Mouse (Mus musculus) embryonic facial prominence, embryonic 10.5 days (tissue): Measurements from ENCODE around the gene Rpl10a. TPM values are rescaled to one million over a fixed set of nuclear protein-coding genes. Genes with fewer than 3 reads are reported as not detected.

Experiments
- DNase-seq: peaks from one replicate; pipeline ENCODE4 v3.0.0-alpha.2; 2017; ENCODE audit warnings: low spot score
- H3K27ac ChIP-seq: fragments of 300-500 bp; sonication (generic); replicated peaks from 2 replicates; pipeline ENCODE4 v1.5.1; 2016; ENCODE audit warnings: mild to moderate bottlenecking
- H3K27me3 ChIP-seq: fragments of 300-500 bp; sonication (generic); replicated peaks from 2 replicates; pipeline ENCODE4 v1.6.1; 2016; ENCODE audit warnings: low read depth, mild to moderate bottlenecking; ENCODE audit not compliant: poor library complexity, severe bottlenecking
- H3K36me3 ChIP-seq: fragments of 300-500 bp; sonication (generic); replicated peaks from 2 replicates; pipeline ENCODE4 v1.6.1; 2016; ENCODE audit warnings: mild to moderate bottlenecking, moderate library complexity
- H3K4me1 ChIP-seq: fragments of 300-500 bp; sonication (generic); 2 replicates; pipeline ENCODE4 v1.6.1; 2016
- H3K4me3 ChIP-seq: fragments of 300-500 bp; sonication (generic); 2 replicates; pipeline ENCODE4 v1.5.1; 2016; ENCODE audit warnings: mild to moderate bottlenecking, moderate library complexity
- H3K9me3 ChIP-seq: fragments of 300-500 bp; sonication (generic); 2 replicates; pipeline ENCODE4 v1.6.1; 2016; ENCODE audit warnings: mild to moderate bottlenecking
- WGBS: fragments of 180-500 bp; shearing (Covaris S2); methylation state at CpG from one replicate; pipeline ENCODE4 v1.1.7; 2016; 5-methylcytosine and 5-hydroxymethylcytosine counted together
- polyA plus RNA-seq: library from polyadenylated mRNA; unstranded; fragments of >200 nt; fragmentation: Nextera tagmentation; extraction: Ambion mirVana; gene quantifications from 2 replicates; pipeline ENCODE4 v1.2.1, GENCODE M21; 2016

Gene Rpl10a
- polyA plus RNA-seq, 1 experiment from 2014 or later = 546 TPM

- no peak for DNase-seq
- Histone ChIP-seq H3K27ac (peak overlapping the region; percentile 44; the same call in 1 of the 2 replicates), H3K4me1 (peaks cover 42% of the 10 kb centered on the region), H3K9me3 (no peaks in the 10 kb centered on the region), H3K36me3 (no peaks in the 10 kb centered on the region), H3K27me3 (peaks cover 50% of the 10 kb centered on the region), H3K4me3 (no peak overlapping the region)
- WGBS = 82% methylated on average over 2 of the region's 2 CpGs
Observed at GRCm38 (mm10) chr17:28371286-28371685, 43.0 kb downstream of the Rpl10a start.

GRCm38 (mm10) chr17:28371941-28372340 is 43.7 kb downstream of the Rpl10a start:
- Histone ChIP-seq H3K27me3 (peaks cover 52% of the 10 kb centered on the region), H3K4me1 (peaks cover 42% of the 10 kb centered on the region), H3K36me3 (no peaks in the 10 kb centered on the region), H3K4me3 (no peak overlapping the region), H3K27ac (peak overlapping the region; percentile 44), H3K9me3 (no peaks in the 10 kb centered on the region)
- WGBS = 65% methylated on average over 1 of the region's 1 CpGs
- DNase-seq = no peak

- Histone ChIP-seq H3K4me1 (peaks cover 34% of the 10 kb centered on the region), H3K9me3 (no peaks in the 10 kb centered on the region), H3K27ac (no peak overlapping the region), H3K27me3 (peaks cover 48% of the 10 kb centered on the region), H3K36me3 (no peaks in the 10 kb centered on the region), H3K4me3 (no peak overlapping the region)
- DNase-seq = peak; percentile 74
- 15% methylated on average over 10 of the region's 10 CpGs for WGBS
Observed at GRCm38 (mm10) chr17:28373821-28374220, 45.5 kb downstream of the Rpl10a start.

- 18% methylated on average over 16 of the region's 16 CpGs for WGBS
- Histone ChIP-seq H3K27me3 (peaks cover 43% of the 10 kb centered on the region), H3K4me3 (peak overlapping the region; percentile 31; the same call in 1 of the 2 replicates), H3K9me3 (no peaks in the 10 kb centered on the region), H3K36me3 (no peaks in the 10 kb centered on the region), H3K27ac (no peak overlapping the region), H3K4me1 (peaks cover 29% of the 10 kb centered on the region)
- no peak for DNase-seq
Observed at GRCm38 (mm10) chr17:28374494-28374893, 46.2 kb downstream of the Rpl10a start.

GRCm38 (mm10) chr17:28375592-28376061 is 47.4 kb downstream of the Rpl10a start:
- 10% methylated on average over 17 of the region's 17 CpGs for WGBS
- no peak for DNase-seq
- Histone ChIP-seq H3K36me3 (no peaks in the 10 kb centered on the region), H3K4me1 (peaks cover 38% of the 10 kb centered on the region), H3K27ac (no peak overlapping the region), H3K9me3 (no peaks in the 10 kb centered on the region), H3K4me3 (no peak overlapping the region; the same call in 1 of the 2 replicates), H3K27me3 (peaks cover 51% of the 10 kb centered on the region)

- Histone ChIP-seq H3K4me3 (no peak overlapping the region), H3K9me3 (no peaks in the 10 kb centered on the region), H3K27ac (no peak overlapping the region), H3K36me3 (no peaks in the 10 kb centered on the region), H3K27me3 (peaks cover 33% of the 10 kb centered on the region), H3K4me1 (peaks cover 15% of the 10 kb centered on the region)
- WGBS = 6% methylated on average over 6 of the region's 6 CpGs
- DNase-seq = no peak
Observed at GRCm38 (mm10) chr17:28380255-28380654, 52.0 kb downstream of the Rpl10a start.

Other genes starting within 250 kb of the Rpl10a start
- gene Tcp11, start 247.8 kb upstream of the Rpl10a start, polyA plus RNA-seq = 0.54 and 0.83 TPM in 2 replicates
- 8.7 and 9.7 TPM in 2 replicates for gene Scube3, start 186.3 kb upstream of the Rpl10a start, polyA plus RNA-seq
- gene Zfp523, start 151.3 kb upstream of the Rpl10a start, polyA plus RNA-seq = 32.8 and 35.9 TPM in 2 replicates
- 3.4 and 3.7 TPM in 2 replicates for gene Def6, start 120.7 kb upstream of the Rpl10a start, polyA plus RNA-seq
- 1.4 and 1.9 TPM in 2 replicates for gene Ppard, start 95.8 kb upstream of the Rpl10a start, polyA plus RNA-seq
- gene Fance, start 15.0 kb upstream of the Rpl10a start, polyA plus RNA-seq = 28.4 and 30.9 TPM in 2 replicates
- 8.4 and 9.2 TPM in 2 replicates for gene Tead3, start 22.3 kb downstream of the Rpl10a start, polyA plus RNA-seq
- 3.4 and 4.9 TPM in 2 replicates for gene Tulp1, start 36.8 kb downstream of the Rpl10a start, polyA plus RNA-seq
- gene Fkbp5, start 189.1 kb downstream of the Rpl10a start, polyA plus RNA-seq = 32.0 and 32.8 TPM in 2 replicates
- gene Armc12, start 202.3 kb downstream of the Rpl10a start, polyA plus RNA-seq = not detected in 2 replicates
- not detected in 2 replicates for gene Clpsl2, start 220.9 kb downstream of the Rpl10a start, polyA plus RNA-seq
- not detected in 2 replicates for gene Clps, start 232.3 kb downstream of the Rpl10a start, polyA plus RNA-seq
- 1.1 TPM in 2 replicates for gene Lhfpl5, start 247.2 kb downstream of the Rpl10a start, polyA plus RNA-seq